Mouse (Mus musculus): ENCODE data around the gene Kalrn.

Kalrn gene

DNA sequence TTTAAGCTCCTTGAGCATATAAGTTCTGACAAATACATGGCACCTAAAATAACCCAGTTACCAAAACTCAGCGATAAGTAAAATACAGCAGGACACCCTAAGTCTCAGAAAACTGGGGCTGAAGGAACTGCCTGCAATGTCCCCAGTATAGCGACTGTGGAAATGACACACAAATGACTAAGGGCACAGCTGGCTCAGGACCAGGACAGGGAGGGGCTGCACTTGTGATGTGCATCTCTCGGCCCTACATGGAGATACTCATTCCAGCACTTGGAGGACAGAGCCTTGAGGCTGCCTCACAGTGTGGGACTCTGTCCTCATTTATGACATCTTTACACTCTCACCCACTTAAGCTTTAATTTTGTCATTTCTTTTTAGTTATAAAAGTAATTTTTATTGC lies 497.2 kb downstream of the Kalrn start:
- in situ Hi-C loops (cut with MboI) = no loop called here

- in situ Hi-C loops (cut with MboI) = no loop called here
Observed at GRCm38 (mm10) chr16:34073930-34074329, 499.4 kb downstream of the Kalrn start.

- in situ Hi-C loops (cut with MboI) = no loop called here
Observed at GRCm38 (mm10) chr16:34072136-34072535, 501.2 kb downstream of the Kalrn start.

- in situ Hi-C loops (cut with MboI) = no loop called here
Observed at GRCm38 (mm10) chr16:34071223-34071825, 502.0 kb downstream of the Kalrn start.

DNA sequence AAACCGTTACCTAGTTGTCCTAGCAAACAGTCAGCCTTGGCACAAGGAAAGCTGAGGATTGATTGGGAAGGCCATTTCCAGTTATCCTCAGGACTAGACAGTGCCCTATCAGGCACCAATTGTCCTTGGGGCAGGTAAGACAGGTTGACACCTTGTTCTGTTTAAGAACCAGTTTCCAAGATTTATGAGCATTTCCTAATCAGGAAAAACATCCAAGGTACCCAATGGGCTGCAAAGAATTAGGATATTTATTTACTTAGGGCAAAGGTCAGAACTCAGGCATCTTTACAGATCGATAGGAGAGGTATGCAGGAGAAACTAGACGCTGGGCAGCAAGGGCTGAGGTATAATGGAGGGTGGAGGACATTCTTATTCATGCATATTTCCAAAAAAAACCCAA lies 503.9 kb downstream of the Kalrn start:
- in situ Hi-C loops (cut with MboI) = no loop called here

- in situ Hi-C loops (cut with MboI) = no loop called here
Observed at GRCm38 (mm10) chr16:34066922-34067321, 506.4 kb downstream of the Kalrn start.

DNA sequence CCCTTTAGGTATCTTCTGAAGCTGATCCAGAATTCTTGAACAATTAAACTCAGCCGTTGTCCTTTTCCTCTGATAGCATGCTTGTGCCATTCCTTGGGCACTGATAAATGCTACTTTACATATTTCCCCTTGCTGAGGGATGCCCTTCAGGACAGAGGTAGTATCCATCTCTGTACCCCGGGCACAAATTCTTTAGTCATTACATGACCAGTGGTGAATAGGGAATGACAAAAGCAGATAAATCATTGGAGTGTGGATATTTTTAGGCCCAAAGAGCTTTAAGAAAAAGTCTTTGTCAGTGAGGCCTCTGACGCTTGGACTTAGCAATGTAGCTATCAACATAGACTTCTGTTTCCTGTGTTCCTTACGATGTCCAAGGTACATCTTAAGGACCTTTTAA lies 507.0 kb downstream of the Kalrn start:
- in situ Hi-C loops (cut with MboI) = no loop called here

DNA sequence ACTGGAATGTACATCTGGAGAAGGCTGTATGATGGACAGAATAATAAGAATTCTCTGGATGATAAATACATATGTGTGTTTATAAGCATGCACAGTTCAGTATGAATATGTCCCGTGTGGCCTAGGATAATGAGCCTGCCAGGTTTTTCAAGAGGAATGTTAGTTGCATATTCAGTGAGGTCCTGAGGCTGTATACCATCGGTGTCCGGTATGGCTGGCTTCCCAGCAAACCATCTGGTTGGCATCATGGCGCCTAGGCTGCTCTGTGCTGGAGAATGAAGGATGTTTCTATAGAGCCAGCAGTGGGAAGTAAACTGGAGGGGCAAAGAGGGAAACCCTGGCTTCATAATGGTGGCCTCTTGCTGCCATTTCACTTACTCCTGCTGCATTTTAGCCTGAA lies 510.0 kb downstream of the Kalrn start:
- in situ Hi-C loops (cut with MboI) = no loop called here

DNA sequence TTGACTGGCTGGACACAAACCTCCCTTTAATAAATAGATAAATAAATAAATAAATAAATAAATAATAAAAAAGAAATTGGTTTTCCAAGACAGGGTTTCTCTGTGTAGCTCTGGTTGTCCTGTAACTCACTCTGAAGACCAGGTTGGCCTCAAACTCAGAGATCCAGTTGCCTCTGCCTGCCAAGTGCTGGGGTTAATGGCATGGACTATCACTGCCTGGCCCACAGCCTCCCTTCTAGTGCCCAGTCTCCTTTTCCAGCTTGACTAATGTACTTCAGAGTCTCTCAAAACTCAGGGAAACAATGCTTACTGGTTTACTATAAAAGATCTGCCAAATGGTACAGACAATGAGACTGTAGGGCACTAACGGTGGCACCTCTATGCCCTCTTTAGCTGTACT lies 511.7 kb downstream of the Kalrn start:
- in situ Hi-C loops (cut with MboI) = no loop called here

GRCm38 (mm10) chr16:34058611-34059010 lies 514.7 kb downstream of the Kalrn start:
- in situ Hi-C loops (cut with MboI) = no loop called here

DNA sequence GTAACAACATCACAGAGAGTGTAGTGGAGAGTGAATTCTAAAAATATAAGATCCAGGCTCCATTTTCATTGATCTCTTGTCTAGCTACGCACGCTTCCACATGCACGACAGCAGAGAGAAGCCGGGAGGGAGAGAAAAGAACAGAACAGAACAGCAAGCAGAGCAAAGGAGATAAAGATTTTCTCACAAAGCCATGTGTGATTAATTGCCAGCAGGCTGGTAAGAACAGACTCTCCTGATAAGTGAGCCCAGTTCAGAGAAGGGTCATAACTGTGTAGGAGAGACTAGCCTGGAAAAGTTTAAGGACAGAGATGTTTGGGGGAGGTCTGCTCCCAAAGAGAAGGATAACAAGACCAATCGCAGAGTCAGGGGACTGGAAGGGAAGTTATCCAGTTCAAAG lies 515.9 kb downstream of the Kalrn start:
- in situ Hi-C loops (cut with MboI) = no loop called here

GRCm38 (mm10) chr16:34056418-34057111 lies 516.8 kb downstream of the Kalrn start:
- in situ Hi-C loops (cut with MboI) = no loop called here

DNA sequence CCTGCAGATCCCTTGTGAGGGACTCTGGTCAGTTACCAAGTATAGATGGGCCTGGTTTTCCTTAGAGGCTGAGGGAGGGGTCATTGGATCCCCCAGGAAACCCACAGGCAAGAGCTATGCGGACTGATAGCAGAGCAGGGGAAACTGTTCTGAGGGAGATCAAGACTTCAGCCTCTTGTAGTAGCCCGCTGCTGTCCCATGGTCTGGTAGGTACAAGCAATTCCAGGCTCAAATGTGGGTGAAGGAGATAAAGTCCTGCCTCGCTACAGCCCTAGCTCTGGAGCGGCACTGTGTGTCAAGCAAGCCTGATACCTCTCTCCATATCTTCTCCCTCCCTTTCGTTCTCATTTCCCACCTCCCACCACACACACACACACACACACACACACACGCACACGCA lies 523.2 kb downstream of the Kalrn start:
- in situ Hi-C loops (cut with MboI) = no loop called here

GRCm38 (mm10) chr16:34049361-34049760 lies 524.0 kb downstream of the Kalrn start:
- in situ Hi-C loops (cut with MboI) = no loop called here

DNA sequence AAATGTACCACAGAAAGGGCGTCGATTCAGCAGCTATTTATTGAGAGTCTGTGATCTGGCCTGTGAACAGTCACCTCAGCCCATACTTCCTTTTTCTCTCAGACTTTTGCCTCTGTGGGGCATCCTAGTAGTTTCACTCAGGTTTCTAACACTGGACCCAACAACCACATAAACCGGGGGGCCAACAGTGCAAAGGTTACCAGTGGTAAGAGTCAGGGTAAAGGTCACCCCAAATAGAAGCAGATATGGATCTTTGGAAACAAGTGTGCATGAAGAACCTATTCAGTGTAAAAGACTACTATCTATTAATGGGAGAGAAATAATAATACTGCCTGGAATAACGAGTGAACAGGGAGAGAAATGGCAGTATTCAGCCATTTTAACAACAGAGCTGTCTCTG lies 525.1 kb downstream of the Kalrn start:
- in situ Hi-C loops (cut with MboI) = no loop called here

- in situ Hi-C loops (cut with MboI) = no loop called here
Observed at GRCm38 (mm10) chr16:34047543-34047942, 525.8 kb downstream of the Kalrn start.

GRCm38 (mm10) chr16:34047006-34047360 lies 526.3 kb downstream of the Kalrn start:
- in situ Hi-C loops (cut with MboI) = no loop called here

GRCm38 (mm10) chr16:34046268-34047005 lies 526.9 kb downstream of the Kalrn start:
- in situ Hi-C loops (cut with MboI) = no loop called here

DNA sequence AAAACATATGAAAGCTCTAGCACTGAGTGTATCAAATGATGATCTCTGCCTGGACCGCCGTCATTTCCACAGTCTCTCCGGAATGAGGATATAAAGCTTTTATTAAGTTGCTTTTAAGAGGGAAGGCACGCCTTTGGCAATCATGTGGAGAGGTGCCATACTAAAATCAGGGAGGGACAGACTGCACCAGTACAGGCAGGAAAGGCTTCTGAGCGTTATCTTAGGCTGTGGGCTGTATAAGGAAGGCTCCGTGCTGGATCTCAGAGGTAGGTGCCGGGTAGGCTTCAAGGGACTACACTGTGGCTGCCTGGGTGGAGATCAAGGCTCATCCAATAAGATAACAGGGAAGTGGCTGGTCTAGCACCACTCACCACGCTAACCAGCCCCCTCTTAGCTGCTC lies 528.8 kb downstream of the Kalrn start:
- in situ Hi-C loops (cut with MboI) = no loop called here

- in situ Hi-C loops (cut with MboI) = no loop called here
Observed at GRCm38 (mm10) chr16:34043048-34043795, 530.1 kb downstream of the Kalrn start.

DNA sequence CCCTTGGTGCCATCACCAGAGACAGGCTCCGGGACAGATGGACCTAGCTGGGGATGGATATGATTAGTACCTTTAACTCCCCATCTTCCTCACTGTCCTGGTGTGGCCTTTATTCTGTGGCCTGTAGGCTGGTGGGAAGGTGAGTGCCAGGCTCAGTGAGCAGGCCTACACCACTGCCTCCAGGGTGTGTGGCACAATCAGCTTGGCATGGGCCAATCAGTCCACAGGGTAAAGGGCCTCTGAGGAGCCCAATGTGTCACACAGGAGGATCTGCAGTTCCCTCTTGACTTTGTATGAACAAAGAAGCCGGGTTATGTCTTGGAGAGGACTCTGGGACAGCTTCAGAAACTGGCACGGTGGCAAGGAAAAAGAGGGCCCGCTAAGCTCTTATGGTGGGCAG lies 530.7 kb downstream of the Kalrn start:
- in situ Hi-C loops (cut with MboI) = no loop called here

DNA sequence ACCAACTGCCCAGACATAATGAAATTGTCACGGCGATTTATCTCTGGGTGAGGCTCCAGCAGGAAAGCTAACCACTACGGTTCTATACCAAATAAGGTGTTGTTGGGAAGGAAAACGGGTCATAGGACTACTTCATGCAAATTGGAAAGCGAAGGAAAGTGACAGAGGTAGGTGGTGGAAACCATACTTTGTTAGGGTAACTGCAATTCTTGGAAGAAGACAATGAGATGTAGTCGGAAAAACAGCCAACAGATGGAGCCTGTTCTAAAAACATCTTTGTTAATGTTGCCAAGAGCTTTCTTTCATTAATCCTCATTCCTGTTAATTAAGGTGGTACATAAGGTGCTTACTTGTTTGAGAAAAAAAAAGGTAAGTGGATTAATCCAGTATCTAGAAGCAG lies 533.1 kb downstream of the Kalrn start:
- in situ Hi-C loops (cut with MboI) = no loop called here

DNA sequence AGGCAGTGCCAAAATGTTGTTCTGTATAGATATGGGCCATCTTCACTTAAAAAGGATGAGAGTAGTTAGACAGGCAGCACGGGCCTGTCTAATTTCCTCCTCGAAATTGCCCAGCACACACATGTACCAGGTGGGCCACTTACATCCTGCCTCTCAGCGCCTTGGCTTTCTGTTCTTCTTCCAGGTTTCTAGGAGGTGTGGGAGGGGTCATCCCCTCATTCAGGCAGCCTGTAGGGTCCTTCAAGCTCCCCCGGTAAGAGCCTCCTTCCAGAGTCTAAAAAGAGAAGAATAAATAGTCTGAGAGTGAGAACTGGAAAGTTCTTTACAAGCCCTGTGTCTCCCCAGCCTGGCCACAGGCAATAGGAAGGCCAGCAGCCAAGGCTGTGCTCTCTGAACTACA lies 533.6 kb downstream of the Kalrn start:
- in situ Hi-C loops (cut with MboI) = no loop called here
